Mouse (Mus musculus) lung, embryonic 14.5 days (tissue): ENCODE results near the gene Phactr3. TPM values are rescaled to one million over a fixed set of nuclear protein-coding genes. Genes with fewer than 3 reads are reported as not detected.

Source experiments
- ATAC-seq: fragments of 200-750 bp; cut with Nextera tagmentation; 2 replicates; pipeline ENCODE4 v1.8.0; 2017; ENCODE audit warnings: mild to moderate bottlenecking, moderate TSS enrichment, moderate library complexity; ENCODE audit not compliant: insufficient read depth
- DNase-seq: peaks from one replicate; pipeline ENCODE4 v3.0.0-alpha.2; 2015
- H3K27ac ChIP-seq: fragments of 300-500 bp; sonication (generic); 2 replicates; pipeline ENCODE4 v1.5.1; 2014; ENCODE audit warnings: low read depth, mild to moderate bottlenecking, moderate library complexity
- H3K27me3 ChIP-seq: fragments of 300-500 bp; sonication (generic); 2 replicates; pipeline ENCODE4 v1.6.1; 2014; ENCODE audit warnings: low read length, control low read depth; ENCODE audit not compliant: insufficient read depth
- H3K36me3 ChIP-seq: fragments of 300-500 bp; sonication (generic); 2 replicates; pipeline ENCODE4 v1.6.1; 2014; ENCODE audit warnings: control low read depth; ENCODE audit not compliant: insufficient read depth
- H3K4me1 ChIP-seq: fragments of 300-500 bp; sonication (generic); 2 replicates; pipeline ENCODE4 v1.6.1; 2014; ENCODE audit warnings: antibody characterized with exemption, control low read depth; ENCODE audit not compliant: insufficient read depth
- H3K4me2 ChIP-seq: fragments of 300-500 bp; sonication (generic); 2 replicates; pipeline ENCODE4 v1.6.1; 2014; ENCODE audit warnings: mild to moderate bottlenecking
- H3K4me3 ChIP-seq: fragments of 300-500 bp; sonication (generic); 2 replicates; pipeline ENCODE4 v1.5.1; 2014; ENCODE audit warnings: low read depth, low read length
- H3K9ac ChIP-seq: fragments of 300-500 bp; sonication (generic); 2 replicates; pipeline ENCODE4 v1.6.1; 2014
- H3K9me3 ChIP-seq: fragments of 300-500 bp; sonication (generic); 2 replicates; pipeline ENCODE4 v1.6.1; 2016; ENCODE audit warnings: low read depth, low read length, control low read depth
- CTCF ChIP-seq: IDR thresholded peaks from 2 replicates; pipeline ENCODE4 v1.5.1; 2016; ENCODE audit warnings: antibody characterized with exemption, low read depth
- WGBS: fragments of 180-500 bp; shearing (Covaris S2); extraction: QIAGEN DNeasy Blood & Tissue Kit; methylation state at CpG from one replicate; pipeline ENCODE4 v1.1.7; 2014; 5-methylcytosine and 5-hydroxymethylcytosine counted together
- polyA plus RNA-seq: library from polyadenylated mRNA; unstranded; fragments of >200 nt; fragmentation: Nextera tagmentation; extraction: Ambion mirVana; gene quantifications from 2 replicates; pipeline ENCODE4 v1.2.1, GENCODE M21; 2014

Gene Phactr3
- polyA plus RNA-seq, 1 experiment from 2014 or later: 0.33 TPM

DNA sequence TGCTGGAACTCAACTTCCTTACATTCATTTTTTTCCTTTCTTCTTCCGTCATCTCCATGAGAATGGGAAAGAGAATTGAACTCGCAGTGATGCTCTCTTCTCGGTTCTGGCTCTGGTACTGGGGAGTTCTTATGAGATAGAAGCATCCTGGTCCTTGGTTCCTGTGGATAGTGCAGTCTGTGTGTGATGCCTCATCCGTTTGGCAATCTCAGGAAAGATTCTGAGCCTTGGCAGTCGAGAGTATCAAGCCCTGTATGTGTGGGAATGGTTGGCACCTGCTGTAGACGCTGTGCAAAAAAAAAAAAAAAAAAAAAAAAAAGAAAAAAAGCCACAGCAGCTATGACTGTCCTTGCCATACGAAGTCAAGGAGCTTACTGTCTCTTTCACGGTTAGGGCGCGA is 47.2 kb downstream of the Phactr3 start:
- no peaks in the 10 kb centered on the region for H3K36me3 ChIP-seq
- H3K4me3 ChIP-seq: no peak overlapping the region
- no peak overlapping the region for H3K9ac ChIP-seq
- ATAC-seq (no peak), DNase-seq (no peak)
- no peaks in the 10 kb centered on the region for H3K27me3 ChIP-seq
- no peak for TF ChIP-seq CTCF
- WGBS: 70% methylated on average over 10 of the region's 10 CpGs
- no peaks in the 10 kb centered on the region for H3K9me3 ChIP-seq
- no peaks in the 10 kb centered on the region for H3K4me1 ChIP-seq
- no peak overlapping the region for H3K4me2 ChIP-seq
- H3K27ac ChIP-seq: no peak overlapping the region

DNA sequence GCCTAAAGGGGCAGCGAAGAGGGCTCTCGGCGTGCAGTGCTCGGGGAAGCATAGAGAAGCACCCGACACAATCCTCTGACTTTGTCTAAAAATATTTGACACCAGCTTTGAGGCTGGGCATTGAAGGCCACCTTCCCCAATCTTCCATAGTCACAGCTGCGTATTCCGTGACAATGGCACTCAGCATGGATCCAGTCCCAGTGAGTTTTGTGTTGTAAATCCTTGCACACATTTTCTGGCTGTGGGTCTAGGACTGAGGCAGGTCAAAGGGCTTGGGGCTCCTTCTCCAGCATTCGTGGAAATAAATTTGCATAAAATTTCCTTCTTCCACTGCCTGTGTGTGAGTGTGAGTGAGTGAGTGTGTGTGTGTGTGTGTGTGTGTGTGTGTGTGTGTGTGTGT is 51.2 kb downstream of the Phactr3 start:
- TF ChIP-seq CTCF: no peak
- no peaks in the 10 kb centered on the region for H3K36me3 ChIP-seq
- DNase-seq (no peak), ATAC-seq (no peak)
- no peak overlapping the region for H3K4me2 ChIP-seq
- no peak overlapping the region for H3K4me3 ChIP-seq
- H3K27me3 ChIP-seq: no peaks in the 10 kb centered on the region
- H3K27ac ChIP-seq: no peak overlapping the region
- H3K9me3 ChIP-seq: no peaks in the 10 kb centered on the region
- H3K9ac ChIP-seq: no peak overlapping the region
- H3K4me1 ChIP-seq: no peaks in the 10 kb centered on the region
- 82% methylated on average over 8 of the region's 8 CpGs for WGBS

DNA sequence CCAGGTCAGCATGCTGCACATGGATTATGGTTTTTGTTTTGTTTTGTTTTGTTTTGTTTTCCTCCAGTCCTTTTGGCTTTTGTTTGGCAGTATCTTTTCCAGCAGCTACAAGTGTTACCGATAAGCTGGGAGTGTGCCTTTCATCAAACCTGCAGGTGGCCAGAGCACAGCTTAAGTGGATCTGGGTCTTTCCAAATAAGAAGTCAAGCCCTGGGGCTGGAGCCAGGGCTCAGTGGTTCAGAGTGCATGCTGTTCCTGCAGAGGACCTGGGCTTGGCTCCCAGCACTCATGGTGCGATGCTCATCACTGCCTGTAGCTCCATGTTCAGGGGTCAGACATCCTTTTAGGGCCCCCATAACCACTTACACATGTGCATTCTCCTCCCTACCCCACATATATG is 55.2 kb downstream of the Phactr3 start:
- DNase-seq (no peak), ATAC-seq (no peak)
- H3K27ac ChIP-seq: no peak overlapping the region
- H3K27me3 ChIP-seq: no peaks in the 10 kb centered on the region
- H3K4me3 ChIP-seq: no peak overlapping the region
- no peak overlapping the region for H3K9ac ChIP-seq
- H3K36me3 ChIP-seq: no peaks in the 10 kb centered on the region
- no peaks in the 10 kb centered on the region for H3K4me1 ChIP-seq
- no peak for TF ChIP-seq CTCF
- no peaks in the 10 kb centered on the region for H3K9me3 ChIP-seq
- H3K4me2 ChIP-seq: no peak overlapping the region
- WGBS: 53% methylated on average over 2 of the region's 2 CpGs

DNA sequence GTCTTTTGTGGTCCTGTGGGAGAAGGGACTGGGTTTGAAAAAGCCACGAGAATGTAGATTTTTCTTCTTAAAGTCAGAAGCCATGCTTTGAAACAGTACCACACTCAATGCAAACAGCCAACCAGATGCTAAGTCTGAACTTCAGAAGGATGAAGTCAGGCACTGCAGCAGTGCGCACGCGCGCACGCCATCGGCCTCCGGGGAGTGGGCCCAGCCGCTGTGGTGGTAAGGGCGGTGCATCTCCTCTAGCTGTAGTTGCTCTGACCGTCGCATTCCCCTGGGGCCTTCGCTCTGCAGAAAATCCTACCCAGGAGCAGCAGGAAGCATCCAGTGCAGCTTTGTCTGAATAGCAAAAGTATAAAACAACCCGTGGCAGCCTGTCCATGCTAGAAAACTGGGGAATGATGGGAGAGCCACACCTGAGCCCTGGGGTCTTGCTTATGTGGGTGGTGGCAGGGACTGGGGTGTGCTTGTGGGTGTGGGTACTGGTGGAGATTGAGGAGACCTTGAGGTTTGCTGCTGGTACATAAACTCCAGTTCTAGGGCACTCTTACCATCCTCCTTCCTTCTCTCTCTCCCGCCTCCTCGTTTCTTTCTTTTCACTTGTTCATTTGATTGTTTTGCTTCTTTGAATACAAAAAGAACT is 56.6 kb downstream of the Phactr3 start:
- Histone ChIP-seq H3K4me3 (no peak overlapping the region), H3K9me3 (no peaks in the 10 kb centered on the region), H3K27me3 (no peaks in the 10 kb centered on the region), H3K36me3 (no peaks in the 10 kb centered on the region), H3K4me2 (no peak overlapping the region), H3K27ac (no peak overlapping the region), H3K9ac (no peak overlapping the region), H3K4me1 (no peaks in the 10 kb centered on the region)
- peak; percentile 80 for ATAC-seq
- DNase-seq: peak; percentile 56
- WGBS: 34% methylated on average over 16 of the region's 16 CpGs
- no peak for TF ChIP-seq CTCF

DNA sequence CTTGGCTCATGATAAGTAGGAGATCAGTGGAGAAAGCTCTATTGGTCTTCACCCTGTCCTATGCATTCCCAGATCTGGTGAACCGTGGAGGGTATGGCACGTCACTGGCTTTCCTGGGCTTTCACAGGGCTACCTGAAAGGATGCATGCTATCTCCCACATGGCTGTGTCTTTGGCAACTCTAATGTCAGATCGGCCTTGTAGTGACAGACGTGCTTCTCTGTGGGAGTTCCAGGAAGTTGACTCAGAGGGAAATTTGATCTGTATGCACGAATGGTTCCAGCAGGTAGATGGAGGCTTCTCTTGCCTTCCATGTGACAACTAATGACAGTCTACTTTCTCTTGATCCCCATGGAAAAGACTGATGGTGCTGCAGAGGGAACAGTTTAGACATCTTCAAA is 65.5 kb downstream of the Phactr3 start:
- no peak overlapping the region for H3K4me3 ChIP-seq

DNA sequence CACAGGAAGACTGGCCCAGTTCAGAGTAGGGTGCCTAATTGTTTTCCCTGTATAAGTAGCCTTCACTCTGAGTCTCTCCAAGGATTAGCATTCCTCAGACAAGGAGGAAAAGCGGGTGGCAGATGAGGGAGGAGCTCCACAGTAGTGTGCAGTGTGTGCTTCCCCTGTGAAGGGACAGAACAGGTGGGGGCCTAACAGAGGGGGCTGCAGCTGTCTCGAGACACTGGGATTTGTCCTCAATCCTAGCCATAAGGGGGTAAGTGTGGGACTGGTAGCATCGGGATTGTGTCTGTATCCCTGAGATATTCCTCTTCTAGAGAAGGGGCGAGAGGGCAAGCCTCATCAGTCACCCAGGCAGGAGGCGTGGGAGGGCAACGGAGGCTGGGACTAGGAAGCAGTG is 66.1 kb downstream of the Phactr3 start:
- H3K27me3 ChIP-seq: no peaks in the 10 kb centered on the region
- ATAC-seq: peak; percentile 58; the same call in 1 of the 2 replicates
- H3K4me2 ChIP-seq: no peak overlapping the region
- DNase-seq: no peak
- no peak overlapping the region for H3K27ac ChIP-seq
- TF ChIP-seq CTCF: no peak
- H3K9ac ChIP-seq: no peak overlapping the region
- H3K4me1 ChIP-seq: no peaks in the 10 kb centered on the region
- 21% methylated on average over 6 of the region's 6 CpGs for WGBS
- no peak overlapping the region for H3K4me3 ChIP-seq
- H3K9me3 ChIP-seq: no peaks in the 10 kb centered on the region
- no peaks in the 10 kb centered on the region for H3K36me3 ChIP-seq

More for the DNA sequence above, 65.5 kb downstream of the Phactr3 start:
- WGBS: 62% methylated on average over 5 of the region's 5 CpGs
- no peak for TF ChIP-seq CTCF
- ATAC-seq (no peak), DNase-seq (no peak)
- no peak overlapping the region for H3K27ac ChIP-seq
- H3K36me3 ChIP-seq: no peaks in the 10 kb centered on the region
- H3K9ac ChIP-seq: no peak overlapping the region
- H3K4me1 ChIP-seq: no peaks in the 10 kb centered on the region
- no peaks in the 10 kb centered on the region for H3K27me3 ChIP-seq
- H3K9me3 ChIP-seq: no peaks in the 10 kb centered on the region
- H3K4me2 ChIP-seq: no peak overlapping the region

DNA sequence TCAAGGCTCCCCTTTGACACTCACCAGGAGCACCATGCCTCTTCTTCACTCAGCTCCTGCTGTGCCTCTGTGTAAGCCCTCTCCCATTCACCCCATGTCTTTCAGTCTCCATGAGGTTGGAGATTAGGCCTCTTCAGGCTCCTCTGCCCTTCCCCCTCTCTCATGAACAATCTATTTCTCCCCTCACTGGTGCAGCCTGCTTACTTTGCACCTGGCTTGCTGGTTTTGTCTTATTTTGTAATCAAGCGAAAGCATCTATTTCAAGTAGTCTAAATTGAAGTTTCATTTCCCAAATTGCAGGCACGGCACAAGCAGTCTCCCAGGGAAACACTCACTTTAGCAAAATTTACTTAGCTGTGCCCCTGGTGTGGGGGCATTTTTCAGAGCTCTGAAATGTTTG is 70.2 kb downstream of the Phactr3 start:
- no peak overlapping the region for H3K27ac ChIP-seq

More for the DNA sequence above, 70.2 kb downstream of the Phactr3 start:
- H3K9ac ChIP-seq: no peak overlapping the region
- no peak overlapping the region for H3K4me2 ChIP-seq
- no peaks in the 10 kb centered on the region for H3K27me3 ChIP-seq
- no peak for TF ChIP-seq CTCF
- no peaks in the 10 kb centered on the region for H3K36me3 ChIP-seq
- ATAC-seq (no peak), DNase-seq (no peak)
- H3K9me3 ChIP-seq: no peaks in the 10 kb centered on the region
- no peaks in the 10 kb centered on the region for H3K4me1 ChIP-seq
- H3K4me3 ChIP-seq: no peak overlapping the region
- WGBS: 60% methylated on average over 2 of the region's 2 CpGs
